8 mouse cellular contexts compared by ENCODE assay signal in genomic region chr6:115360776-115361605, GRCm38 (mm10). TPM values are rescaled to one million over a fixed set of nuclear protein-coding genes. Genes with fewer than 3 reads are reported as not detected.
DNase-seq lines count a peak whose midpoint lies in the region; ATAC-seq and TF ChIP-seq lines count a peak whose summit lies in the region.

Gene Pparg, plus strand, starts transcription at chr6:115360951.

- H3K27me3 ChIP-seq in C2C12 (ENCODE audit: control insufficient read depth, insufficient read depth, insufficient read length), result no peaks in the 10 kb centered on the region
- H3K27me3 ChIP-seq in forebrain, embryonic 10.5 days (ENCODE audit: poor library complexity, severe bottlenecking), result peaks cover 47% of the 10 kb centered on the region
- H3K27me3 ChIP-seq in heart, embryonic 12.5 days (replicated peaks), result peaks cover 16% of the 10 kb centered on the region
- H3K27me3 ChIP-seq in kidney, embryonic 16.5 days (ENCODE audit: insufficient read depth, low read length), result peaks cover 7% of the 10 kb centered on the region; the same call in 1 of the 2 replicates
- peaks cover 6% of the 10 kb centered on the region for H3K27me3 ChIP-seq in neural tube, embryonic 14.5 days (ENCODE audit: control insufficient read depth, insufficient read depth, low read length)

- peak within 1 kb of the TSS; percentile 90 for H3ac ChIP-seq in C2C12 (ENCODE audit: control insufficient read depth, insufficient read length, low read depth)

- peaks cover 9% of the 10 kb centered on the region; the same call in 1 of the 2 replicates for H3K9me3 ChIP-seq in forebrain, embryonic 10.5 days
- H3K9me3 ChIP-seq in heart, embryonic 12.5 days (replicated peaks), result 0 out of 2 replicates have a peak, but pooled peaks cover 4% of the 10 kb centered on the region
- H3K9me3 ChIP-seq in kidney, embryonic 16.5 days (ENCODE audit: low read length), result peaks cover 6% of the 10 kb centered on the region; the same call in 1 of the 2 replicates
- H3K9me3 ChIP-seq in neural tube, embryonic 14.5 days (ENCODE audit: control insufficient read depth, low read length), result no peaks in the 10 kb centered on the region

- H3K79me3 ChIP-seq in C2C12 (ENCODE audit: low read depth), result peaks cover 3% of the 10 kb centered on the region

- H3K4me3 ChIP-seq in C2C12 (ENCODE audit: insufficient read depth, poor library complexity, severe bottlenecking), result peak within 1 kb of the TSS; percentile 40
- peak within 1 kb of the TSS; percentile 87 for H3K4me3 ChIP-seq in bone marrow macrophage, adult 2 months (ENCODE audit: insufficient read depth, low read length)
- peak within 1 kb of the TSS; percentile 71 for H3K4me3 ChIP-seq in forebrain, embryonic 10.5 days
- H3K4me3 ChIP-seq in heart, embryonic 12.5 days, result peak within 1 kb of the TSS; percentile 56
- peak within 1 kb of the TSS; percentile 70 for H3K4me3 ChIP-seq in kidney, embryonic 16.5 days (ENCODE audit: low read length)
- H3K4me3 ChIP-seq in neural tube, embryonic 14.5 days (ENCODE audit: low read depth, low read length), result peak within 1 kb of the TSS; percentile 56

- DNase-seq in forebrain, embryonic 10.5 days (ENCODE audit: extremely low spot score, low spot score), result peak; percentile 67
- DNase-seq in lung, adult 18-20 months, result peak; percentile 50 to 60
- DNase-seq in thymus, postnatal 4 days, result peak; percentile 57

- no peak for TF ChIP-seq POLR2A in bone marrow macrophage, adult 2 months (IDR thresholded peaks at IDR 0.05; ENCODE audit: borderline replicate concordance, low read depth, low read length)

- peak within 1 kb of the TSS; percentile 74 for H3K9ac ChIP-seq in heart, embryonic 12.5 days
- peak within 1 kb of the TSS; percentile 79 for H3K9ac ChIP-seq in kidney, embryonic 16.5 days (replicated peaks; ENCODE audit: low read length)
- H3K9ac ChIP-seq in neural tube, embryonic 14.5 days (replicated peaks; ENCODE audit: low read depth, low read length), result peak within 1 kb of the TSS; percentile 57

- peaks cover 19% of the 10 kb centered on the region for H3K79me2 ChIP-seq in C2C12 (ENCODE audit: control insufficient read depth, insufficient read depth)

- peak; percentile 71 for ATAC-seq in heart, embryonic 12.5 days (ENCODE audit: insufficient number of reproducible peaks, low FRiP score)
- peak; percentile 89 for ATAC-seq in kidney, embryonic 16.5 days (ENCODE audit: low FRiP score, low TSS enrichment)
- peak; percentile 85 for ATAC-seq in neural tube, embryonic 14.5 days (ENCODE audit: low read depth)

- H3K4me1 ChIP-seq in bone marrow macrophage, adult 2 months (ENCODE audit: control insufficient read depth, insufficient read depth, low read length), result no peaks in the 10 kb centered on the region
- H3K4me1 ChIP-seq in forebrain, embryonic 10.5 days, result peaks cover 17% of the 10 kb centered on the region
- peaks cover 4% of the 10 kb centered on the region for H3K4me1 ChIP-seq in heart, embryonic 12.5 days (replicated peaks)
- peaks cover 10% of the 10 kb centered on the region for H3K4me1 ChIP-seq in kidney, embryonic 16.5 days (ENCODE audit: insufficient read depth, low read length)
- peaks cover 7% of the 10 kb centered on the region for H3K4me1 ChIP-seq in neural tube, embryonic 14.5 days (ENCODE audit: control insufficient read depth, insufficient read depth, low read length)

- no peak for TF ChIP-seq CTCF in C2C12 (IDR thresholded peaks at IDR 0.05; ENCODE audit: control insufficient read depth, insufficient read depth, insufficient read length)
- no peak for TF ChIP-seq CTCF in bone marrow macrophage, adult 2 months (IDR thresholded peaks at IDR 0.05; ENCODE audit: low read depth, low read length)

- peak within 1 kb of the TSS; percentile 97 for H3K4me2 ChIP-seq in heart, embryonic 12.5 days
- H3K4me2 ChIP-seq in kidney, embryonic 16.5 days (replicated peaks; ENCODE audit: low read depth, low read length), result peak within 1 kb of the TSS; percentile 99
- H3K4me2 ChIP-seq in neural tube, embryonic 14.5 days (ENCODE audit: low read depth, low read length), result peak within 1 kb of the TSS; percentile 100

- under 1% methylated on average over 76 of the region's 76 CpGs for WGBS in forebrain, embryonic 10.5 days
- under 1% methylated on average over 75 of the region's 76 CpGs for WGBS in heart, embryonic 12.5 days
- under 1% methylated on average over 72 of the region's 76 CpGs for WGBS in kidney, embryonic 16.5 days
- under 1% methylated on average over 75 of the region's 76 CpGs for WGBS in neural tube, embryonic 14.5 days

- H3K27ac ChIP-seq in bone marrow macrophage, adult 2 months (ENCODE audit: insufficient read depth, low read depth, low read length), result no peak within 1 kb of the TSS
- H3K27ac ChIP-seq in forebrain, embryonic 10.5 days, result peak within 1 kb of the TSS; percentile 48; the same call in 1 of the 2 replicates
- no peak within 1 kb of the TSS for H3K27ac ChIP-seq in heart, embryonic 12.5 days (ENCODE audit: poor library complexity, severe bottlenecking)
- no peak within 1 kb of the TSS for H3K27ac ChIP-seq in kidney, embryonic 16.5 days (ENCODE audit: low read length)
- no peak within 1 kb of the TSS for H3K27ac ChIP-seq in neural tube, embryonic 14.5 days (ENCODE audit: low read depth, low read length)

- H3K36me3 ChIP-seq in C2C12 (ENCODE audit: control insufficient read depth, insufficient read depth), result no peaks in the 10 kb centered on the region
- H3K36me3 ChIP-seq in forebrain, embryonic 10.5 days (replicated peaks), result no peaks in the 10 kb centered on the region
- H3K36me3 ChIP-seq in heart, embryonic 12.5 days, result no peaks in the 10 kb centered on the region
- no peaks in the 10 kb centered on the region for H3K36me3 ChIP-seq in kidney, embryonic 16.5 days (ENCODE audit: insufficient read depth, low read length)
- no peaks in the 10 kb centered on the region for H3K36me3 ChIP-seq in neural tube, embryonic 14.5 days (ENCODE audit: control insufficient read depth, insufficient read depth, low read length)

TF ChIP-seq in C2C12, 6 proteins besides CTCF, POLR2A, EP300 and RAD21:
- TF ChIP-seq MAX (IDR thresholded peaks at IDR 0.05) (peak; percentile 29), FOSL1 (IDR thresholded peaks at IDR 0.05; ENCODE audit: insufficient read depth, low read length, poor library complexity, severe bottlenecking) (no peak)

RNA-seq across cellular contexts. Expression of gene Pparg, which starts in this region (rescaled TPM):
- polyA plus RNA-seq in C2C12 (2012; fragmentation: generic; extraction: Trizol), result 12.6 TPM
- 32.2 and 41.1 TPM in 2 replicates for polyA plus RNA-seq in bone marrow macrophage, adult 2 months (2012; ENCODE audit: insufficient read depth, insufficient read length, missing spikeins)
- polyA plus RNA-seq in forebrain, embryonic 10.5 days (2016; fragmentation: Nextera tagmentation; extraction: Ambion mirVana), result 0.07 and 0.16 TPM in 2 replicates
- 1.3 and 2.0 TPM in 2 replicates for polyA plus RNA-seq in heart, embryonic 12.5 days (2016; fragmentation: Nextera tagmentation; extraction: Ambion mirVana)
- 6.3 and 6.4 TPM in 2 replicates for polyA plus RNA-seq in kidney, embryonic 16.5 days (2015; fragmentation: Nextera tagmentation; extraction: Ambion mirVana)
- 0.40 and 0.90 TPM in 2 replicates for polyA plus RNA-seq in neural tube, embryonic 14.5 days (2014; fragmentation: Nextera tagmentation; extraction: Ambion mirVana)

Comparison
In these comparisons a context has a peak if more than half of its experiments do, and no peak if none do; other contexts are left out.
1. Peak in DNase-seq, H3K4me3 ChIP-seq and H3K27ac ChIP-seq in forebrain, embryonic 10.5 days; RNA of the gene not detected or under 1 TPM.
2. Peak in ATAC-seq, H3K4me3 ChIP-seq, H3K9ac ChIP-seq and H3K4me2 ChIP-seq in neural tube, embryonic 14.5 days; RNA of the gene not detected or under 1 TPM.